Mouse (Mus musculus): ENCODE results near the gene Slc1a7.

- TF ChIP-seq POLR2A (IDR thresholded peaks at IDR 0.05; ENCODE audit: insufficient read depth, low read depth, low read length) (no peak), CTCF (IDR thresholded peaks at IDR 0.05; ENCODE audit: insufficient read depth, low read depth, low read length) (no peak)
These were observed 6.9 kb downstream of the Slc1a7 start for GRCm38 (mm10) chr4:107975004-107975403.

Measured in olfactory bulb, adult 2 months (tissue).